Mouse (Mus musculus): ENCODE measurements around the gene Neurl2. TPM values are rescaled to one million over a fixed set of nuclear protein-coding genes. Genes with fewer than 3 reads are reported as not detected.
"Not testable (repeated sequence)": the region's sequence is repeated elsewhere in the genome, so short reads cannot be mapped to it uniquely, and the experiment has no call there.

Neurl2 gene
- polyA plus RNA-seq, 1 experiment from 2014 or later: 6.6 TPM

- H3K4me3 ChIP-seq: peak overlapping the region; percentile 73
- H3K27ac ChIP-seq: peak overlapping the region; percentile 82; the same call in 1 of the 2 replicates
- H3K9ac ChIP-seq: peak overlapping the region; percentile 67
- H3K27me3 ChIP-seq (replicated peaks): no peaks in the 10 kb centered on the region
- ATAC-seq (replicated peaks): no peak
- H3K4me1 ChIP-seq: peaks cover 33% of the 10 kb centered on the region
- H3K9me3 ChIP-seq: no peaks in the 10 kb centered on the region
- H3K4me2 ChIP-seq: peak overlapping the region; percentile 63
- 68% methylated on average over 1 of the region's 1 CpGs for WGBS
- no peaks in the 10 kb centered on the region; the same call in 1 of the 2 replicates for H3K36me3 ChIP-seq (replicated peaks)
These were observed 29.3 kb downstream of the Neurl2 start for GRCm38 (mm10) chr2:164803921-164804313.

DNA sequence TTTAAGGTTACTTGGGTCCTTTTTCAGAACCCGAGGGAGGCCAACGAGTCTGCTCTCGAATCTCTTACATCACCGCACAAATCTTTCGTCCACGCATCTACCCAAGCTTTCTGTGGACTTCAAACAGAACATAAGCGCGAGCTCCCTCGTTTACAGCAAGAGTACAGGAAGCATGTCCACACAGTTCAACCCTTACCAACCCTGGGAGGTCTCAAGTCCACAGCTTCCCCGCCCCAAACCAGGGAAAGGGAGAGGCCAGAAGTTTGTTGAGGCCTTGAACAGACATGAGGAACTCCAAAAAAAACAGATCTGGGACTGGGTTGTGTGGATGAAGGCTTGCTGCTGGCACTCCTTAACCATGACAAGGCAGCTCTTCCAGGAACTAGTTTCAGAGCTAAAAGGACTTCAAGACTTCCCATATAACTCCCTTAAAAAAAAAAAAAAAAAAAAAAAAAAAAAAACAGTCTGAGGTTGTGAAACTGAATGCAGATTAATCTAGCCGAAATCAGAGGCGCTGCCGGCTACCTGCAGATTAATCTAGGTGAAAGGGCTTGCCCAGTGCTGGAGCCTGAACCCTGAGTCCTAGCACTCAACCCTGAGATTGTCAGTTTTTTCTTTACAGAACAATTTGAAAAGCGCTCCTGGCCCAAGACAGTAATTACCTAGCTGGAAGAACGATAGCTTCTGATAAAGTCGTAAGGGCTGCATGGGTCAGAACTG lies 29.9 kb downstream of the Neurl2 start:
- Histone ChIP-seq H3K4me3 (peak overlapping the region; percentile 73), H3K27me3 (replicated peaks) (no peaks in the 10 kb centered on the region), H3K36me3 (replicated peaks) (no peaks in the 10 kb centered on the region; the same call in 1 of the 2 replicates), H3K4me1 (peaks cover 33% of the 10 kb centered on the region), H3K9me3 (no peaks in the 10 kb centered on the region), H3K9ac (peak overlapping the region; percentile 67; the same call in 1 of the 2 replicates), H3K4me2 (peak overlapping the region; percentile 63), H3K27ac (no peak overlapping the region)
- WGBS: 93% methylated on average over 16 of the region's 16 CpGs
- no peak for ATAC-seq (replicated peaks)

DNA sequence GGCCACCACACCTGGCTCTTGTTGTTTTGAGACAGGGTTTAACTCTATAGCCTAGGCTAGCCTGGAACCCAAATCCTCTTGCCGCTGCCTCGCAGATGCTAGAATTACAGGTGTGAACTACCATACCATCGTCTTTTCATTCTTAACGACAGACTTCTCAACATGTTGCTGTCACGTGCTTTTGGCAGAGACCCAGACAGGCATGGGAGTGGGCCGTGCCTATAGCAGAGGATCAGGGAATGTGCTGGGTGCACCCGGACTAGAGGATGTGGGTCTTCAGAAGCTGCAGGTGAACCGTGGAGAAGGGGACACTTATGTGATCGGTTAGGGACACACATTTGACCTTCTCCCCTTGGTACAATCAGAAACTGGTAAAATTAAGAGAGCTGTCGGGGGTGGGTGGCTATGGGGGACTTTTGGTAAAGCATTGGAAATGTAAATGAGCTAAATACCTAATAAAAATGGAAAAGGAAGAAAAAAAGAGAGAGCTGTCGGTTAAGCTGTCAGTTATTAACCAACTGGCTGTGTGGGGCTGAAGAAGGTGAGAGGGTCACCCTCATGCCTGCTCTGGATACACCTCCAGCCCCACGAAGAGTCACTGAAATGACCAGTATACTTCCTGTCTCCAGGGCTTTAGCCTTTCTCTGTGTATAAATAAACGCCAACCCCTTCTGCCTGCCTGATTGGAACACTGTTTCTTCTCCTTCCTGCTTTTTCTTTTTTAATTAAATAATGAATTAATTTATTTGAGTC lies 32.8 kb downstream of the Neurl2 start:
- Histone ChIP-seq H3K9ac (no peak overlapping the region), H3K9me3 (no peaks in the 10 kb centered on the region), H3K36me3 (replicated peaks) (peaks cover 14% of the 10 kb centered on the region; the same call in 1 of the 2 replicates), H3K4me3 (no peak overlapping the region), H3K27me3 (replicated peaks) (no peaks in the 10 kb centered on the region), H3K4me1 (peaks cover 15% of the 10 kb centered on the region), H3K27ac (no peak overlapping the region), H3K4me2 (no peak overlapping the region)
- WGBS: 94% methylated on average over 13 of the region's 13 CpGs
- no peak for ATAC-seq (replicated peaks)

GRCm38 (mm10) chr2:164798554-164798953 lies 34.7 kb downstream of the Neurl2 start:
- H3K27ac ChIP-seq; H3K27me3 ChIP-seq (replicated peaks); H3K9ac ChIP-seq; H3K4me1 ChIP-seq; H3K9me3 ChIP-seq; ATAC-seq (replicated peaks); H3K4me3 ChIP-seq; H3K4me2 ChIP-seq: not testable (repeated sequence)
- peaks cover 20% of the 10 kb centered on the region for H3K36me3 ChIP-seq (replicated peaks)
- 89% methylated on average over 6 of the region's 6 CpGs for WGBS

GRCm38 (mm10) chr2:164795868-164796267 lies 37.4 kb downstream of the Neurl2 start:
- Histone ChIP-seq H3K27me3 (replicated peaks) (no peaks in the 10 kb centered on the region), H3K36me3 (replicated peaks) (peaks cover 26% of the 10 kb centered on the region), H3K4me3 (no peak overlapping the region), H3K4me1 (no peaks in the 10 kb centered on the region), H3K27ac (no peak overlapping the region), H3K4me2 (no peak overlapping the region), H3K9ac (no peak overlapping the region), H3K9me3 (no peaks in the 10 kb centered on the region)
- WGBS: 85% methylated on average over 4 of the region's 4 CpGs
- ATAC-seq (replicated peaks): no peak

GRCm38 (mm10) chr2:164794293-164794692 lies 39.0 kb downstream of the Neurl2 start:
- 33% methylated on average over 5 of the region's 5 CpGs for WGBS
- Histone ChIP-seq H3K4me1 (no peaks in the 10 kb centered on the region), H3K36me3 (replicated peaks) (peaks cover 26% of the 10 kb centered on the region), H3K27me3 (replicated peaks) (no peaks in the 10 kb centered on the region), H3K27ac (0 out of 2 replicates have a peak overlapping the region, but pooled peaks have one; percentile 31), H3K9me3 (no peaks in the 10 kb centered on the region), H3K4me3 (no peak overlapping the region), H3K4me2 (no peak overlapping the region), H3K9ac (no peak overlapping the region)
- no peak for ATAC-seq (replicated peaks)

DNA sequence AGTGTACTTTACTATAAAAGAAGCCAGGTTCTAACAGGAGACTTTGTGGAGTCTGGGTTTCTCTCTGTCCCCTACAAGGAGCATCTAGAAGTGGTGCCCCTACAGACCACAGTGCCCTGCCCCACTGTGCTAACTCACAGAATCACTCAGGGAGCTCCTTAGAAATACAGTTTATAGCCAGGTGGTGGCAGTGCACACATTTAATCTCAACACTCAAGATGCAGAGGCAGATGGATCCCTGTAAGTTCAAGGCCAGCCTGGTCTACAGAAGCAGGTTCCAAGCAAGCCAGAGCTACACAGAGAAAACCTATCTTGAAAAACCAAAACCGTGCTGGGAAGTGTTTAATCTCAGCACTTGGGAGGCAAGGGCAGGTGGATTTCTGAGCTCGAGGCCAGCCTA lies 39.5 kb downstream of the Neurl2 start:
- no peaks in the 10 kb centered on the region for H3K9me3 ChIP-seq
- no peak overlapping the region for H3K9ac ChIP-seq
- H3K36me3 ChIP-seq (replicated peaks): peaks cover 26% of the 10 kb centered on the region
- H3K4me1 ChIP-seq: no peaks in the 10 kb centered on the region; the same call in 1 of the 2 replicates
- ATAC-seq (replicated peaks): no peak
- no peak overlapping the region for H3K4me2 ChIP-seq
- H3K27me3 ChIP-seq (replicated peaks): no peaks in the 10 kb centered on the region
- 97% methylated on average over 2 of the region's 2 CpGs for WGBS
- no peak overlapping the region for H3K27ac ChIP-seq
- H3K4me3 ChIP-seq: no peak overlapping the region

GRCm38 (mm10) chr2:164793236-164793635 lies 40.0 kb downstream of the Neurl2 start:
- 81% methylated on average over 3 of the region's 3 CpGs for WGBS
- Histone ChIP-seq H3K4me1 (peaks cover 3% of the 10 kb centered on the region; the same call in 1 of the 2 replicates), H3K9me3 (no peaks in the 10 kb centered on the region), H3K4me2 (no peak overlapping the region), H3K27ac (no peak overlapping the region), H3K27me3 (replicated peaks) (no peaks in the 10 kb centered on the region), H3K4me3 (no peak overlapping the region), H3K9ac (no peak overlapping the region), H3K36me3 (replicated peaks) (peaks cover 25% of the 10 kb centered on the region)
- no peak for ATAC-seq (replicated peaks)

GRCm38 (mm10) chr2:164792400-164793190 lies 40.7 kb downstream of the Neurl2 start:
- no peak for ATAC-seq (replicated peaks)
- H3K4me3 ChIP-seq: no peak overlapping the region

GRCm38 (mm10) chr2:164791841-164792261 lies 41.4 kb downstream of the Neurl2 start:
- no peak overlapping the region for H3K9ac ChIP-seq
- no peak for ATAC-seq (replicated peaks)
- H3K4me2 ChIP-seq: no peak overlapping the region
- H3K9me3 ChIP-seq: no peaks in the 10 kb centered on the region
- H3K27me3 ChIP-seq (replicated peaks): no peaks in the 10 kb centered on the region
- H3K27ac ChIP-seq: no peak overlapping the region
- H3K36me3 ChIP-seq (replicated peaks): peaks cover 18% of the 10 kb centered on the region
- peaks cover 9% of the 10 kb centered on the region; the same call in 1 of the 2 replicates for H3K4me1 ChIP-seq
- WGBS: 94% methylated on average over 18 of the region's 18 CpGs
- no peak overlapping the region for H3K4me3 ChIP-seq

More at GRCm38 (mm10) chr2:164792400-164793190, 40.7 kb downstream of the Neurl2 start:
- WGBS: 95% methylated on average over 12 of the region's 12 CpGs
- Histone ChIP-seq H3K9me3 (no peaks in the 10 kb centered on the region), H3K4me2 (no peak overlapping the region), H3K4me1 (peaks cover 4% of the 10 kb centered on the region; the same call in 1 of the 2 replicates), H3K36me3 (replicated peaks) (peaks cover 20% of the 10 kb centered on the region), H3K27ac (no peak overlapping the region), H3K9ac (no peak overlapping the region), H3K27me3 (replicated peaks) (no peaks in the 10 kb centered on the region)

- H3K9ac ChIP-seq: no peak overlapping the region
These were observed 42.8 kb downstream of the Neurl2 start for GRCm38 (mm10) chr2:164790451-164790850.

GRCm38 (mm10) chr2:164788411-164788810 lies 44.8 kb downstream of the Neurl2 start:
- H3K36me3 ChIP-seq (replicated peaks): peaks cover 5% of the 10 kb centered on the region; the same call in 1 of the 2 replicates
- H3K4me3 ChIP-seq: no peak overlapping the region
- H3K4me1 ChIP-seq: peaks cover 24% of the 10 kb centered on the region
- H3K27ac ChIP-seq: no peak overlapping the region
- no peak for ATAC-seq (replicated peaks)
- no peak overlapping the region for H3K9ac ChIP-seq
- no peaks in the 10 kb centered on the region for H3K9me3 ChIP-seq
- H3K27me3 ChIP-seq (replicated peaks): no peaks in the 10 kb centered on the region
- 82% methylated on average over 4 of the region's 4 CpGs for WGBS
- no peak overlapping the region for H3K4me2 ChIP-seq

More at GRCm38 (mm10) chr2:164790451-164790850, 42.8 kb downstream of the Neurl2 start:
- peaks cover 16% of the 10 kb centered on the region for H3K4me1 ChIP-seq
- no peak for ATAC-seq (replicated peaks)
- H3K27ac ChIP-seq: no peak overlapping the region
- WGBS: 85% methylated on average over 4 of the region's 4 CpGs
- H3K27me3 ChIP-seq (replicated peaks): no peaks in the 10 kb centered on the region
- H3K4me2 ChIP-seq: no peak overlapping the region
- peaks cover 11% of the 10 kb centered on the region for H3K36me3 ChIP-seq (replicated peaks)
- no peak overlapping the region for H3K4me3 ChIP-seq
- no peaks in the 10 kb centered on the region for H3K9me3 ChIP-seq

Measured in midbrain, embryonic 15.5 days (tissue).